Mouse (Mus musculus) urinary bladder, postnatal 10 days (tissue): ENCODE results near the gene Rabgap1l.

ENCODE experiments used
- DNase-seq: peaks from one replicate; pipeline ENCODE4 v3.0.0; 2022; ENCODE audit warnings: low spot score

Gene Rabgap1l

GRCm38 (mm10) chr1:160787926-160788325, 5.1 kb downstream of the Rabgap1l start:
- DNase-seq: no peak

- no peak for DNase-seq
Measured at GRCm38 (mm10) chr1:160787164-160787563, 5.8 kb downstream of the Rabgap1l start.

GRCm38 (mm10) chr1:160786571-160786970, 6.4 kb downstream of the Rabgap1l start:
- no peak for DNase-seq

GRCm38 (mm10) chr1:160785681-160786225, 7.3 kb downstream of the Rabgap1l start:
- DNase-seq: no peak

- DNase-seq: no peak
Measured at GRCm38 (mm10) chr1:160784122-160784521, 8.9 kb downstream of the Rabgap1l start.

- no peak for DNase-seq
Measured at GRCm38 (mm10) chr1:160774166-160774565, 18.8 kb downstream of the Rabgap1l start.

GRCm38 (mm10) chr1:160765565-160765964, 27.4 kb downstream of the Rabgap1l start:
- no peak for DNase-seq

GRCm38 (mm10) chr1:160758243-160758642, 34.8 kb downstream of the Rabgap1l start:
- no peak for DNase-seq

GRCm38 (mm10) chr1:160755359-160755758, 37.7 kb downstream of the Rabgap1l start:
- DNase-seq: no peak

- DNase-seq: no peak
Measured at GRCm38 (mm10) chr1:160750629-160751028, 42.4 kb downstream of the Rabgap1l start.

- DNase-seq: no peak
Measured at GRCm38 (mm10) chr1:160746786-160747185, 46.2 kb downstream of the Rabgap1l start.

GRCm38 (mm10) chr1:160745238-160745930, 47.6 kb downstream of the Rabgap1l start:
- DNase-seq: no peak

GRCm38 (mm10) chr1:160744009-160744408, 49.0 kb downstream of the Rabgap1l start:
- no peak for DNase-seq

- no peak for DNase-seq
Measured at GRCm38 (mm10) chr1:160743229-160743628, 49.8 kb downstream of the Rabgap1l start.

- DNase-seq: no peak
Measured at GRCm38 (mm10) chr1:160740650-160741049, 52.4 kb downstream of the Rabgap1l start.

GRCm38 (mm10) chr1:160734743-160735142, 58.3 kb downstream of the Rabgap1l start:
- DNase-seq: no peak

- DNase-seq: no peak
Measured at GRCm38 (mm10) chr1:160729944-160730343, 63.1 kb downstream of the Rabgap1l start.

GRCm38 (mm10) chr1:160717742-160718141, 75.3 kb downstream of the Rabgap1l start:
- DNase-seq: no peak

GRCm38 (mm10) chr1:160714685-160715084, 78.3 kb downstream of the Rabgap1l start:
- DNase-seq: no peak

- no peak for DNase-seq
Measured at GRCm38 (mm10) chr1:160713887-160714286, 79.1 kb downstream of the Rabgap1l start.

- DNase-seq: no peak
Measured at GRCm38 (mm10) chr1:160713383-160713782, 79.6 kb downstream of the Rabgap1l start.

- DNase-seq: no peak
Measured at GRCm38 (mm10) chr1:160710539-160710938, 82.5 kb downstream of the Rabgap1l start.

GRCm38 (mm10) chr1:160704596-160704995, 88.4 kb downstream of the Rabgap1l start:
- DNase-seq: no peak

GRCm38 (mm10) chr1:160703813-160704212, 89.2 kb downstream of the Rabgap1l start:
- no peak for DNase-seq
